Comparison of ENCODE assay signal across 8 mouse cellular contexts in genomic region chr13:98354090-98354801, GRCm38 (mm10). TPM values are rescaled to one million over a fixed set of nuclear protein-coding genes. Genes with fewer than 3 reads are reported as not detected.
DNase-seq lines count a peak whose midpoint lies in the region; ATAC-seq and TF ChIP-seq lines count a peak whose summit lies in the region.

Gene Foxd1 (plus strand): TSS chr13:98354242.

- no peaks in the 10 kb centered on the region for H3K9me3 ChIP-seq in embryonic facial prominence, embryonic 13.5 days
- no peaks in the 10 kb centered on the region for H3K9me3 ChIP-seq in limb, embryonic 10.5 days (replicated peaks)

- DNase-seq in urinary bladder, adult 2 months (ENCODE audit: low spot score) = peak; percentile 25
- DNase-seq in urinary bladder, postnatal 25 days (ENCODE audit: low spot score) = no peak
- DNase-seq in heart, postnatal 36 days = peak; percentile 28 to 42
- peak; percentile 82 for DNase-seq in limb, embryonic 10.5 days (ENCODE audit: low spot score)
- DNase-seq in frontal cortex, postnatal 14 days (ENCODE audit: low spot score in 2 of 2) = no peak

- ATAC-seq in embryonic facial prominence, embryonic 13.5 days (ENCODE audit: insufficient number of reproducible peaks, insufficient read depth, low FRiP score, low TSS enrichment, low read depth) = peak; percentile 89
- peak; percentile 54 for ATAC-seq in megakaryocyte-erythroid progenitor cell, adult 5-6 weeks (replicated peaks; ENCODE audit: low FRiP score, low TSS enrichment, poor library complexity, severe bottlenecking)

- H3K9ac ChIP-seq in embryonic facial prominence, embryonic 13.5 days = peak within 1 kb of the TSS; percentile 82

- peaks cover 89% of the 10 kb centered on the region for H3K27me3 ChIP-seq in embryonic facial prominence, embryonic 13.5 days
- peaks cover 99% of the 10 kb centered on the region for H3K27me3 ChIP-seq in limb, embryonic 10.5 days (ENCODE audit: low read depth, poor library complexity, severe bottlenecking)
- H3K27me3 ChIP-seq in testis, adult 2 months (ENCODE audit: control insufficient read depth, insufficient read depth, low read length) = peaks cover 12% of the 10 kb centered on the region

- no peak for TF ChIP-seq POLR2A in testis, adult 2 months (IDR thresholded peaks at IDR 0.05; ENCODE audit: control insufficient read depth, low read depth, low read length)

- under 1% methylated on average over 74 of the region's 76 CpGs for WGBS in embryonic facial prominence, embryonic 13.5 days
- WGBS in limb, embryonic 10.5 days = under 1% methylated on average over 76 of the region's 76 CpGs

- peak within 1 kb of the TSS; percentile 81 for H3K4me2 ChIP-seq in embryonic facial prominence, embryonic 13.5 days

- H3K4me3 ChIP-seq in embryonic facial prominence, embryonic 13.5 days = peak within 1 kb of the TSS; percentile 64
- peak within 1 kb of the TSS; percentile 54 for H3K4me3 ChIP-seq in limb, embryonic 10.5 days
- H3K4me3 ChIP-seq in testis, adult 2 months (ENCODE audit: control insufficient read depth, low read depth, low read length) = peak within 1 kb of the TSS; percentile 57

- H3K36me3 ChIP-seq in embryonic facial prominence, embryonic 13.5 days = no peaks in the 10 kb centered on the region
- H3K36me3 ChIP-seq in limb, embryonic 10.5 days = no peaks in the 10 kb centered on the region
- H3K36me3 ChIP-seq in testis, adult 2 months (ENCODE audit: control insufficient read depth, insufficient read depth, low read length) = no peaks in the 10 kb centered on the region

- peaks cover 26% of the 10 kb centered on the region for H3K4me1 ChIP-seq in embryonic facial prominence, embryonic 13.5 days
- peaks cover 30% of the 10 kb centered on the region for H3K4me1 ChIP-seq in limb, embryonic 10.5 days
- peaks cover 18% of the 10 kb centered on the region for H3K4me1 ChIP-seq in testis, adult 2 months (ENCODE audit: control insufficient read depth, insufficient read depth, low read length)

- intact Hi-C loops in heart, postnatal 36 days (cut with DNase I) = loop anchor here (5.0 kb wide), 1 partner anchor 233 kb away; no protein-coding TSS in a partner anchor

- TF ChIP-seq CTCF in testis, adult 2 months (IDR thresholded peaks at IDR 0.05; ENCODE audit: control insufficient read depth, insufficient read depth, insufficient replicate concordance, low read depth, low read length) = no peak

- peak within 1 kb of the TSS; percentile 78 for H3K27ac ChIP-seq in embryonic facial prominence, embryonic 13.5 days
- H3K27ac ChIP-seq in limb, embryonic 10.5 days = peak within 1 kb of the TSS; percentile 66
- H3K27ac ChIP-seq in testis, adult 2 months (ENCODE audit: control insufficient read depth, insufficient read depth, low read depth, low read length) = no peak within 1 kb of the TSS

RNA-seq across cellular contexts. Expression of gene Foxd1, which starts in this region (rescaled TPM):
- 0.01 TPM in 1 of 2 replicates, not detected in the other for polyA plus RNA-seq in urinary bladder, adult 2 months (2012; rRNA removed)
- 3.5 and 3.9 TPM in 2 replicates for polyA plus RNA-seq in embryonic facial prominence, embryonic 13.5 days (2015; fragmentation: Nextera tagmentation; extraction: Ambion mirVana)
- under 1 TPM; 0.05 to 0.08 TPM for total RNA-seq in heart, postnatal 36 days (2021)
- 0.11 and 0.21 TPM in 2 replicates for polyA plus RNA-seq in limb, embryonic 10.5 days (2016; fragmentation: Nextera tagmentation; extraction: Ambion mirVana)
- not detected in 2 replicates for total RNA-seq in megakaryocyte-erythroid progenitor cell, adult 5-6 weeks (2014; fragmentation: Nextera tagmentation)
- total RNA-seq in megakaryocyte-erythroid progenitor cell, adult 5-6 weeks (2017) = not detected in 2 replicates
- polyA plus RNA-seq in testis, adult 2 months (2012; rRNA removed) = not detected in 2 replicates

Comparison
In these comparisons a context has a peak if more than half of its experiments do, and no peak if none do; other contexts are left out.
1. Peak in DNase-seq in urinary bladder, adult 2 months; RNA of the gene not detected or under 1 TPM.
2. Peak in DNase-seq in heart, postnatal 36 days; RNA of the gene not detected or under 1 TPM.
3. Peak in DNase-seq, H3K4me3 ChIP-seq and H3K27ac ChIP-seq in limb, embryonic 10.5 days; RNA of the gene not detected or under 1 TPM.
4. Peak in ATAC-seq in megakaryocyte-erythroid progenitor cell, adult 5-6 weeks; RNA of the gene not detected or under 1 TPM.